Mouse (Mus musculus): ENCODE measurements around the gene Mpped2.

DNA sequence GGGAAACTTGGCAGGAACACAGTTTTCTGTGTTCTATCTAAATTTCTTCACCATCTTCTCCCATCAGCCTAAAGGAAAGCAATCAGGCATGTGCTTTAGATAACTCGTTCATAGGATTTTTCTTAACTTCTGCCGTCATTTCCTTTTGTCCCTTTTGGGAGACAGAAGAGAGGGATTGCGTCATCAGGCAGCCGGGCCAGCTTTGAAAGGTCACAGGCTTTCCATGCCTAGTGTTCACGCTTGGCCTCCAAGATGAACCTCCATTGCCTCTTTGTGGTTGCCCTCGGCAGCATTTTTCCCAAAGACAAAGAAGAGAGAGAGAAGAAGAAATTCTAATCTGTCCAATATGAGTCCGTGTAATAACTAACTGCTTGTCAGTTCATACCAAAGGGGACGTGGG lies 95.0 kb downstream of the Mpped2 start:
- TF ChIP-seq CTCF (conservative IDR thresholded peaks at IDR 0.05; ENCODE audit: insufficient read depth, insufficient read length, low read depth, low read length) (no peak), POLR2A (IDR thresholded peaks at IDR 0.05; ENCODE audit: low read depth, low read length) (no peak)

Measured in kidney, adult 2 months (tissue).